Mouse (Mus musculus) brain, embryonic 14.5 days (tissue): ENCODE data around the gene Drg1. TPM values are rescaled to one million over a fixed set of nuclear protein-coding genes. Genes with fewer than 3 reads are reported as not detected.
A peak's percentile ranks its signal among the peaks of the same experiment; 100 is the strongest.

Experiments used
- DNase-seq: peaks from one replicate; pipeline ENCODE4 v3.0.0-alpha.2; 2011; ENCODE audit warnings: low read depth
- CTCF ChIP-seq: fragments of 200-500 bp; IDR thresholded peaks from 2 replicates; pipeline ENCODE4 v1.5.1; 2012; ENCODE audit warnings: inconsistent platforms, mild to moderate bottlenecking, moderate library complexity, borderline replicate concordance; ENCODE audit not compliant: insufficient read depth, insufficient read length; ENCODE audit errors: extremely low read depth
- POLR2A ChIP-seq: fragments of 200-500 bp; IDR thresholded peaks from 2 replicates; pipeline ENCODE4 v1.6.1; 2012; ENCODE audit warnings: mild to moderate bottlenecking, inconsistent platforms, borderline replicate concordance; ENCODE audit not compliant: poor library complexity, insufficient read depth, insufficient read length, severe bottlenecking; ENCODE audit errors: extremely low read depth
- polyA plus RNA-seq: library from polyadenylated mRNA; depleted of rRNA; stranded (reverse); fragments of >200 nt; gene quantifications from 2 replicates; pipeline ENCODE4 v1.2.3, GENCODE M21; 2012

Gene Drg1
- polyA plus RNA-seq, 1 experiment: 96.3 TPM

- TF ChIP-seq CTCF (no peak), POLR2A (no peak)
- no peak for DNase-seq
These were observed 32.6 kb upstream of the Drg1 start for GRCm38 (mm10) chr11:3298813-3299185.

- no peak for DNase-seq
- TF ChIP-seq POLR2A: no peak
- no peak for TF ChIP-seq CTCF
These were observed 31.9 kb upstream of the Drg1 start for GRCm38 (mm10) chr11:3297871-3298812.

GRCm38 (mm10) chr11:3296056-3296455, 29.8 kb upstream of the Drg1 start:
- TF ChIP-seq POLR2A (no peak), CTCF (no peak)
- DNase-seq: no peak

- DNase-seq: no peak
- TF ChIP-seq CTCF (no peak), POLR2A (no peak)
These were observed 28.4 kb upstream of the Drg1 start for GRCm38 (mm10) chr11:3294641-3295040.

- TF ChIP-seq CTCF (no peak), POLR2A (no peak)
- DNase-seq: no peak
These were observed 27.1 kb upstream of the Drg1 start for GRCm38 (mm10) chr11:3293361-3293760.

GRCm38 (mm10) chr11:3292711-3293249, 26.6 kb upstream of the Drg1 start:
- DNase-seq: peak; percentile 93
- TF ChIP-seq CTCF: no peak
- TF ChIP-seq POLR2A: 0 out of 2 replicates have a peak, but pooled peaks have one; percentile 15

- peak; percentile 87 for DNase-seq
- TF ChIP-seq POLR2A (peak; percentile 7; the same call in 1 of the 2 replicates), CTCF (no peak)
These were observed 25.8 kb upstream of the Drg1 start for GRCm38 (mm10) chr11:3292062-3292421.

GRCm38 (mm10) chr11:3291311-3292061, 25.3 kb upstream of the Drg1 start:
- peak; percentile 43 for DNase-seq
- TF ChIP-seq POLR2A (no peak), CTCF (no peak)

- 0 out of 2 replicates have a peak, but pooled peaks have one; percentile 18 for TF ChIP-seq POLR2A
- no peak for TF ChIP-seq CTCF
- DNase-seq: peak; percentile 76
These were observed 24.6 kb upstream of the Drg1 start for GRCm38 (mm10) chr11:3290640-3291310.

GRCm38 (mm10) chr11:3289803-3290639, 23.8 kb upstream of the Drg1 start:
- peak; percentile 97 for DNase-seq
- TF ChIP-seq CTCF: peak; percentile 76
- TF ChIP-seq POLR2A: peak; percentile 85
